Mouse (Mus musculus): ENCODE results near the gene Gemin5.
"Not testable (repeated sequence)": the region's sequence is repeated elsewhere in the genome, so short reads cannot be mapped to it uniquely, and the experiment has no call there.

The Gemin5 gene

DNA sequence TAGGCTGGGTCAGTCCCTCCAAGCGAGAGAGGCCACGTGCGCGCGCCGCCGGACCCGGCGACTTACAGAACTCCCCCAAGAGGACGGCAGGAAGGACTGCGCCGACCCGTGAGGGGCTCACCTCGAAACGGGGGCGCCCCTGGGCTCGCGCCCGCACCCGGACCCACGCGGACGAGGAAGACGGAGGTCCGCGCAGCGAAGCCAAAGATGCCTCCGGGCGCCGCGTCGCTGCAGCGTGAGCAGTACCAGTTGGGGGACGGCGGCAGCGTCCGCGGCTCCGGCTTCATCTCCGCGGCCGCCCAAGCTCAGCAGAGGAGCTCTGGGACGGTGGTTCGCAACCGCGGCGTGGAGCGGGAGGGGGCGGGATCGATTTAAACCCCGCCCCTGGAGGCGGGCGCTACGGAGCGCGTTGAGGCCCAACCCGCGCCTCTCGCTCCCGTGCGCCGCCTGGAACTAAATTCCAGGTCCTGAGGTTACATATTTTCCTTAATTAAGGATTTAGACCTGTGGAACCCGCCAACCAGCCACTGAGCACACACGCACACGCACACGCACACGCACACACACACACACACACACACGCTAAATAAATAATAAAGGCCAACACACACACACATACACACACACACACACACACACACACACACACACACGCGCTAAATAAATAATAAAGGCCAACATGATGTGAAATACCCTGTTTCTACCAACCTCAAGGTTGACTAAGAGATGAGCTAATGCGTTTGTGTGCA lies at the start of gene Gemin5:
Gene Gemin5, minus strand, starts transcription at position 373 of the 749 bp plus-strand sequence.
- peak; percentile 77 for ATAC-seq (ENCODE audit: low TSS enrichment)

GRCm38 (mm10) chr11:58216823-58217222 lies 48.5 kb upstream of the Gemin5 start:
- no peak for ATAC-seq (ENCODE audit: low TSS enrichment)

DNA sequence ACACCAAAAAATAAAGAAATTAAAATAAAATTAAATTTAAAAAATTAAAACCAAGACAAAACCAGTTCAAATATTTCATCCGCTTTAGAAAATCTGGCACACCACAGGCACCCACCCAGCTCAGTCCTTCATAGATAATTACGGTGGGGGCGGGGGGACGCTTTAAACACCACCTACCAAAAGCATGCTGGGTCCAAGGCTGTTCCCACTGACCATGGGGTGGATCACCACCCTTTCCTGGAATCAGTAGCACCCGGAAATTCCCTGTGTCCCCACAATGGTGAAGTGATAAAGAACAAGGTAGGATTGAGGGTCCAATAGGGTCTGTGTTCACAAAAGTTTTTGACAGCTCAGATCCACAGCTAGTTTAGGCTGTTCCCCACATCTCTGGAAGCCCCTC lies 47.5 kb upstream of the Gemin5 start:
- no peak for ATAC-seq (ENCODE audit: low TSS enrichment)

- not testable (repeated sequence) for ATAC-seq (ENCODE audit: low TSS enrichment)
These were observed 46.7 kb upstream of the Gemin5 start for GRCm38 (mm10) chr11:58215049-58215430.

DNA sequence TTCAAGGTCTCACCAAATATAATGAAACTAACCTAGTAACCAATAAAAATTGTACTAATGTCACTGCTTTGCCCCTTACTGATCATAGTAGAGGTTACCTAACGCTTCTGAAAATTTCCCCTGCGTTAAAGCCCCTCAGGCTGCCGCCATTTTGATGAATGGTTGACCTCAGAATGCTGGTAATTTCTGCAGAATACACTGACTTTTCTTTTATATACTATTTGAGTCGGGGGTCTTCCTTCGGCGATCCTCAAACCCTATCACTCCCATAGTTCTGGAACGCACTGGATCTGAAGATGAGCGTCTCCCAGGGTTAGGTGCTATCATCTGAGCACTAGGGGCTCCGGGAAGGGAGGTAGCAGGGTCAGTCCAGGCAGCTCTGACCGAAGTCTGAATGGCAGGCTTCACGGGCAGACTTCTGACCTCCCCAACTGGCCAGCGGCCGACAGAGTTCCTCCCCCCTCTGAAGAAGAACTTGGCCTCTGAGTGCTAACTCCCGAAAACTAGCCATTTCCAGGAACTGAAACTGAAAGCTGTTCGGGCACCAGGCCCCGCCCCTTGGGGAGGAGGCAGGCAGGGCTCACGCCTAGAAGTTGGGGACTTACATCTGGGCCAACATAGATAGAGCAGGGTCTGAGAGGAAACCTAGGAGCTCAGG lies 46.2 kb upstream of the Gemin5 start:
- ATAC-seq (ENCODE audit: low TSS enrichment): peak; percentile 91

GRCm38 (mm10) chr11:58213673-58214342 lies 45.5 kb upstream of the Gemin5 start:
- no peak for ATAC-seq (ENCODE audit: low TSS enrichment)

- ATAC-seq (ENCODE audit: low TSS enrichment): no peak
These were observed 43.3 kb upstream of the Gemin5 start for GRCm38 (mm10) chr11:58211682-58212067.

GRCm38 (mm10) chr11:58211062-58211681 lies 42.8 kb upstream of the Gemin5 start:
- no peak for ATAC-seq (ENCODE audit: low TSS enrichment)

DNA sequence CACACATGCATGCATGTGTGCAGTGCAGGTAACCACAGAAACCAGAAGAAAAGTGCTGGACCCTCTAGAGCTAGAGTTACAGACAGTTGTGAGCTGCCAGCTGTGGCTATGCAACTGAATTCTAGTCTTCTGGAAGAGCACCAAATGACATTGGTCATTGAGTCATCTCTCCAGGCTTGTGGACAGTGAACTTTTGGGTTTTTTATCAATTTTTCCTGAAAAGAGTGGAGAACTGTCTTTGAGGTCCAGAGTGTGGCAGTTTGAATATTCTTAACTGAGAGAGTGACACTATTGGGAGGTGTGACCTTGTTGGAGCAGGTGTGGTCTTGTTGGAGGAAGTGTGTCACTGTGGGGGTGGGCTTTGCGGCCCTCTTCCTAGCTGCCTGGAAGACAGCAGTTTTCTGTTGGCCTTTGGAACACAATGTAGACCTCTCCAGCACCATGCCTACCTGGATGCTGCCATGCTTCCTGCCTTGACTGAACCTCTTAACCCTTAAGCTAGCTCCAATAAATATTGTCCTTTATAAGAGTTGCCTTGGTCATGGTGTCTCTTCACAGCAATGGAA lies 42.1 kb upstream of the Gemin5 start:
- no peak for ATAC-seq (ENCODE audit: low TSS enrichment)

DNA sequence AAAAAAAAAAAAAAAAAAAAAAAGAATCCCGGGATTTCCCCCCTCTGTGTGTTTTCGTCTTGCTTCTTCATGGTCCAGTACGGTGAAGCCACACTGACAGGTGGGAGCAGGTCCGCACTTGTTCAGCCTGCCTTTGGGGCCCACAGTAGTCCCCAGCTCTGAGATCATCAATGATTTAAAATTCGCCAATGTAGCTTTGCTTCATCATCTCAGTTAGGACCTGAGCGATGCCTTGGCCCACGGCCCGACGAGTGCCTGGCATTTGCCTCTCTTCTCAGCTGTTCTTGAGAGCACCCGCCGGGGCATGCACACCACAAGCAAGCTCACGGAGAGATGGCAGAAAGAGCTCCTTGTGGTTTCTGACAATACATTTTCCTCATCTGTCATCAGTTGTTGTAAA lies 32.7 kb upstream of the Gemin5 start:
- ATAC-seq (ENCODE audit: low TSS enrichment): no peak

GRCm38 (mm10) chr11:58200226-58200625 lies 31.9 kb upstream of the Gemin5 start:
- no peak for ATAC-seq (ENCODE audit: low TSS enrichment)

DNA sequence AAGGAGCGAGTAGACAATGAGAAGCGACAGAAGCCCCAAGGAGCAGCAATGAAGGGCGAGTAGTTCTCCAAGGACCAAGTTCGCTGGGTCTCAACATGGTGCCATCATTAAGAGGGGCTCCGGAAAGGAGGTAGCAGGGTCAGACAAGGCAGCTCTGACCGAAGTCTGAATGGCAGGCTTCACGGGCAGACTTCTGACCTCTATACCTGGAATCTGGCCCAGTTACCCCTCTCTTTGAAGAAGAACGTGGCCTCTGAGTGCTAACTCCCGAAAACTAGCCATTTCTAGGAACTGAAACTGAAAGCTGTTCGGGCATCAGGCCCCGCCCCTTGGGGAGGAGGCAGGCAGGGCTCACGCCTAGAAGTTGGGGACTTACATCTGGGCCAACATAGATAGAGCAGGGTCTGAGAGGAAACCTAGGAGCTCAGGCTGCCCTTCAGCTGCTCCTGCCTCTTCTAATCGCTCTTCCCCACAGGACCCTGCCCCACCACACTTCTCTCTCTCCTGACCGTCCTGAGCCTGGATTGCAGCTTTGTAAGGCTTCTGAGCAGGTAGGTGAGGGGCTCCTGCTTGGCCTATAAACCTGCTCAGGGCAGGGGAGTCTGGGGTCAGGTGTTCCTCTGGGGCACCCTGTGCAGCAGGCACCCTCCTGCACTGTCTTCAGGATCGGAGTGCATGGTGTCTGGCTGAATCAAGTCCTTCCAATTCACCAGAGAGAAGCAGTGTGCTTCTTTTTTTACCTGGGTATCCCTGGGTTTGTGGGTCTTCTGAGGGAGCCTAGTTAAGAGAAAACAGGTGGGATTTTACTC lies 31.1 kb upstream of the Gemin5 start, which contains the start of the genes Igtp and Irgm2:
Gene Igtp, plus strand, starts transcription at position 328 of the 809 bp plus-strand sequence.
Gene Irgm2, plus strand, starts transcription at position 390 of the 809 bp plus-strand sequence.
- ATAC-seq (ENCODE audit: low TSS enrichment): peak; percentile 91

GRCm38 (mm10) chr11:58198663-58199062 lies 30.3 kb upstream of the Gemin5 start:
- no peak for ATAC-seq (ENCODE audit: low TSS enrichment)

GRCm38 (mm10) chr11:58193860-58194520 lies 25.7 kb upstream of the Gemin5 start:
- ATAC-seq (ENCODE audit: low TSS enrichment): no peak

DNA sequence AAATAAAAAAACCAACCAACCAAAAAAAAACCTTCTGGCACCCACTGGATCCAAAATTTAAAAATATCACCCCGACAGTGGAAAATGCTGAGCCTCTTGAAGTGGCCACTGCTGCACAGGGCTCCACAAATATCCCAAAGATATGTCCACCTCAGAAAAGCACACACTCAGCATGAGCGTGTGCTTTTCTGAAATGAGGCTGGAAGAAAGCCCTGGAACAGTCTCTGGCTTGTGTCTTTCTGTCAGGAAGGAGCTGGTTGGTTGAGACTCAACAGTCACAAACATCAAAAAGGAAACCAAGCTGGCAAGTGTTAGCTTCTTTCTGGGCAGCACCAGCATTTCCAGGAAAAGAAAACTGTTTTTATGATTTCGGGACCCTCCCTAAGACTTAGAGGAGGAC lies 25.0 kb upstream of the Gemin5 start:
- peak; percentile 93 for ATAC-seq (ENCODE audit: low TSS enrichment)

GRCm38 (mm10) chr11:58189675-58190074 lies 21.3 kb upstream of the Gemin5 start:
- ATAC-seq (ENCODE audit: low TSS enrichment): no peak

GRCm38 (mm10) chr11:58183579-58183978 lies 15.2 kb upstream of the Gemin5 start:
- no peak for ATAC-seq (ENCODE audit: low TSS enrichment)

- ATAC-seq (ENCODE audit: low TSS enrichment): no peak
These were observed 12.4 kb upstream of the Gemin5 start for GRCm38 (mm10) chr11:58180756-58181155.

DNA sequence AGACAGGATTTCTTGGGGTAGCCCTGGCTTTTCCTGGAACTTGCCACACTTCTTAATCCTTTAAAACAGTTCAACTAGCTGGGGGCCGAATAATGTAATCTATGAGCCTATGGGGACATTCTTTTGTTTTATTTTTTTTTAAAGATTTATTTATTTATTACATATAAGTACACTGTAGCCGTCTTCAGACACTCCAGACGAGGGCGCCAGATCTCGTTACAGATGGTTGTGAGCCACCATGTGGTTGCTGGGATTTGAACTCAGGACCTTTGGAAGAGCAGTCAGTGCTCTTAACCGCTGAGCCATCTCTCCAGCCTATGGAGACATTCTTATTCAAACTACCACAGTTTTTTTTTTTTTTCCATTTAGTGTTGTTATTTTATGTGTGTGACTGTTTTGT lies 11.6 kb upstream of the Gemin5 start:
- not testable (repeated sequence) for ATAC-seq (ENCODE audit: low TSS enrichment)

- peak; percentile 90 for ATAC-seq (ENCODE audit: low TSS enrichment)
These were observed 11.2 kb upstream of the Gemin5 start for GRCm38 (mm10) chr11:58179563-58179962.
